Mouse (Mus musculus) retina, postnatal 1 day (tissue): ENCODE measurements around the gene Fibp.

Experiments used
- DNase-seq: peaks from one replicate; pipeline ENCODE4 v3.0.0-alpha.2; 2012

Fibp gene

GRCm38 (mm10) chr19:5460465-5460911, at the start of gene Fibp:
Fibp (plus strand) TSS chr19:5460615.
- peak; percentile 93 for DNase-seq

- no peak for DNase-seq
Observed at GRCm38 (mm10) chr19:5410641-5411040, 49.8 kb upstream of the Fibp start.

DNA sequence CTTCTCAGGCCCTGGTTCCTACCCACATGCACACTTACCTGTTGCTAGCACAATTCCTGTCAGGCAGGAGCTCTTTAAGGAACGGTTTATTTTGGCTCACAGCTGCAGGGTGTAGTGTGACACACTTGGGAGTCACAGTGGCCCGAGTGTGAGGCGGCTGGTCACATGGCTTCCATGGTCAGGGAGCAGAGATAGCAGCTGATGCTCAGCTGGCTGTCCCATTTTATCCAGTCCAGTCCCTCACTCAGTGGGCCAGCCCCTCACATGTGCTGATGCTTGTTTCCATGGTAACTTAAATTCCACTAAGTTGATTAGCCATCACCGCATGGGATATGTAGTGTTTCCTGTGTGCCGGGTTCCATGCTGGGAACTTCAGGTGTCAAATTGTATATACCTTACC, 48.5 kb upstream of the Fibp start:
- DNase-seq, result no peak

- no peak for DNase-seq
Observed at GRCm38 (mm10) chr19:5413840-5414239, 46.6 kb upstream of the Fibp start.

GRCm38 (mm10) chr19:5414534-5414957, 45.9 kb upstream of the Fibp start:
- DNase-seq, result no peak

DNA sequence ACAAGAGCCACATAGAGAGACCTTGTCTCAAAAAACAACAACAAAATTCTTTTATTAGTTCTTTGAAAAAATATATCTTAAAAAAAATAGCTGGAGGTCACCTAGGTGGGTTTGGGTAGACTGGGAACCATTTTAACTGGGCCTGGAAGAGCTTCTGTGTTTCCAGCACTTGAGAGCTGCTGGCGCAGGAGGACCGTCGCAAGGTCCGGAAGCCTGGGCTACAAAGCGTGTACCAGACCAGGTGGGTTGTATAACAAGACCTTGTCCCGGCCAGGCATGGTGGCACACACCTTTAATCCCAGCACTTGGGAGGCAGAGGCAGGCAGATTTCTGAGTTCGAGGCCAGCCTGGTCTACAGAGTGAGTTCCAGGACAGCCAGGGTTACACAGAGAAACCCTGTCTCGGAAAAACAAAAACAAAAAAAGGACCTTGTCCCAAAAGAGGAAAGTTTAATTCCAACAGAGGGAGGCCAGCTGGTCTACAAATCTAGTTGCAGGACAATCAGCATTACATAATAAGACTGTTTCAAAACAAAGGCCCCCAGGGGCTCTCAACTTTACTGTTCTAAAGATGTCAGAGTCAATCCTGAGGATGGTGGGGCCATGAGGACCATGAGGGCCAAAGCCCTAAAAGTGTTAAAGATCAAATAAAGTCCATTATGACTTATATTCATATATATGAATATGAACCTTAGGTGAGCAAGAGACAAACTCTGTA, 41.5 kb upstream of the Fibp start:
- DNase-seq, result no peak

GRCm38 (mm10) chr19:5419630-5420029, 40.8 kb upstream of the Fibp start:
- no peak for DNase-seq

DNA sequence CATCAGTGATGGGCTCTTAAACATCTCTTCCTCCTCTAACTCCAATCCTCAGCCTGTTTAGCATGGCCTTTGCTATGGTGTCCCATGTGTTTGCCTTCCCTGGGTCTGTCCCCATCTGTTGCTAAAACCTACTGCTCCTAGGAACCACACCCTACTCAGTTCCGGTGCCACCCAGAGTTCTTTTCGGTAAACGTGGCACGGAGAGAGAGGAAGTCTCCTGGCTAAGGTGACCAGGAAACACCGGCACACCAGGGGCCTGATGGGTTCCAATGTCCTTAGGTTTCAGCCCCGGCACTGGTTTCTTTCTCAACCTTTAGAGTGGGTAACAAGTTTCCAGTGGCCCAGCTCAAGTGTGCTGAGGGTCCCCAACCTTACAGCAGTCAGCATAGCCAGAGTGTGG, 39.8 kb upstream of the Fibp start:
- DNase-seq, result no peak

DNA sequence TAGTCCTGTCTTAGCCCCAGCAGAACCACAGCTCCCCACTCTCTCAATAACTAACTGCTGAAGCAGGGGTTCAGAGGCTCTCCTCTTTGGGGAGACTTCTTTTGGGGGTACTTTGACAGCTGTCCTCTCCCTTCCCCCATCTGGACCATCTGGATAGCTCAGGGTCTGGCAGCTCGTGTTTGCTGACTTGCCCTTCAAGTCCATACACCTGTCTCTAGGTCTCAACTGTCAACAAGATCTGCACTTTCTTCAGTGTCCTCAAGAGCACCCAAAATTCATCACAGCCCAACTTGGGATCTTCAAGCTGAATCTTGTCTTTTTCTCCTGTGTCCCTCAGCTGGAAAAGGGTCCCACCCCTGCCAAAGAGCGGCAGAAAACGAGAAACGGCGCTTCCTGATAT, 38.6 kb upstream of the Fibp start:
- no peak for DNase-seq

GRCm38 (mm10) chr19:5422267-5422666, 38.1 kb upstream of the Fibp start:
- DNase-seq, result no peak

GRCm38 (mm10) chr19:5422895-5423443, 37.4 kb upstream of the Fibp start:
- DNase-seq, result no peak

DNA sequence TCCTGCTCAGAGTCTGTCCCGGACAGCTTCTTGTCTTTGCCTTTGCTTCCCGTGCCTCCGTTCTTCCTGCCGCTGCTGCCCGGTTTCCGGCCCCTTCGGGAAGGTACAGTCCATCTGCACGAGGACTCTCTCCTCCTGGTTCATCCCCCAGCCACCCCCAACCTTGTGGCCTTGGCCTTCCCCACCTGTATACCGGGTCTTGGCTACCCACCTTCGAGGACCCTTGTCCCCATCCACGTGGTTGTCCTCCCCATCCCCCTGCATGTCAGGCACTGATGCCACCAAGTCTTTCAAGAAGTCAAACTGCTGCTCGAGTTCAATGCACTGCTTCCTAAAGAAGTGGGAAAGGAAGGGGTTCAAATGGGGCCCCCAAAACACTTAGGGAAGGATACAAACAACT, 36.9 kb upstream of the Fibp start:
- no peak for DNase-seq

DNA sequence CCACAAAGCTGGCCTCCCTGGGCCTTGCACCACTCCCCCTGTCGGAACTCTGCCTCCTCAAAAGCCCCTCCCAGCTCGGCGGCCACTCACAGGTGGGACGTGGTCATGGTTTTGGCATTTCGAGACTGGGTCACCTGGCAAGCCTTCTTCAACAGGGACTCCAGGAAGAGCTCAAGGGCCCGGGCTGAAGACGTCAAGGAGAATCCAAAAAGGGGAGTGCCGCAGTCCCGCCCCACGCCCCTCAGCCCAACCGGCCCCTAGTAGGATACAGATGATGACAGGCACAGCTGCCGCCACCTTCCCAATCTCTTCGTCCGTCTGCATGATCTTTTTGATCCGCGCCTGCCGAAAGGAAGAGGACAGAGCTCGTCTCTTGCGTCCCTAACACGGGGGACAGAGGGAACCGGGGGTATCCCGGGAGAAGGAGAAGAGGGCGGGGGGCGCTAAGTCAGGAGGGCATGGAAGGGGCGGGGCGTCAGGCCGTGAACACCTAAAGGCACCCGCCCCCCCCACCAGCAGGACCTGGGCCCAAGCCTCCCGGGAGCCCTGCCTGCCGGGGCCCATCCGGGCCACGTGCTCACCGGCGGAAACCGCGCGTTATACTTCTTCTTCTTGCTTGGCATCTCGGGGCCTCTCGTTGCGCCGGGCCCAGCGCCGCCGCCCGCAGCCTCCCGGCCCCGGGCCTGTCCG, 36.2 kb upstream of the Fibp start:
- peak; percentile 80 for DNase-seq

- DNase-seq, result peak; percentile 98
Observed at GRCm38 (mm10) chr19:5424782-5425741, 35.4 kb upstream of the Fibp start, which contains the start of the genes Drap1 and AI837181. Drap1 (minus strand) TSS chr19:5424979. AI837181 (plus strand) TSS chr19:5425144.

GRCm38 (mm10) chr19:5425906-5426565, 34.4 kb upstream of the Fibp start:
- no peak for DNase-seq

DNA sequence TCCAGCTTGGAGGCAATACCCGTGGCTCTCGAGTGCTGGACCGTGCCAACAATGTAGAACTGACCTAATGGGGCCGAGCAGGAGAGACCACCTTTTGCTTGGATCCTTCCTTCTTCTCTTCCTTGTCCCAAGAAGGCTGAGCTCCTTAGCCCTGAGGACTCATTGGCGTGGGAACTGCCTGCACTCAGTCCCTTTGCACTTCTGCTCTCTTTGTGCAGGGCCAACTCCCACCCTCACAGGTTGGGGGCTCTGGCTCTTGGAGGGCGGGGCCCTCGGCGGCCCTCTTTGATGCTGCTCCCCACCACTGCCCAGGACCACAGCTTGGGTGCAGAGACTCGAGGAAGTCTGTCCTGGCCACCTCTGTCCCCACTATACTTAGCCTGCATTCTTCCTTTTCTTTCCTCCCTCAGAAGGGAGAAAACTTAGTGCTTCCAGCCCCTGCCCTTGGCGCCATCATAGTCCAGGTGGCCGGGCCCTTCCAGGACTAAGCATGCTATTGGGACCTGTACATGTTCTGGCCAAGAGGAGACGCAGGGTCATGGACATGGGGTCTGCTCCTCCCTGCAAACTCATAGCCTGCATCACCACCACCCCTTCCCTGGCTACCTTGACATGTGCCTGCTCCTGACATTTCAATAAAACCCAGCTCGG, 33.6 kb upstream of the Fibp start:
- no peak for DNase-seq

- DNase-seq, result peak; percentile 72
Observed at GRCm38 (mm10) chr19:5428083-5428482, 32.3 kb upstream of the Fibp start.

GRCm38 (mm10) chr19:5429219-5429618, 31.2 kb upstream of the Fibp start:
- no peak for DNase-seq

DNA sequence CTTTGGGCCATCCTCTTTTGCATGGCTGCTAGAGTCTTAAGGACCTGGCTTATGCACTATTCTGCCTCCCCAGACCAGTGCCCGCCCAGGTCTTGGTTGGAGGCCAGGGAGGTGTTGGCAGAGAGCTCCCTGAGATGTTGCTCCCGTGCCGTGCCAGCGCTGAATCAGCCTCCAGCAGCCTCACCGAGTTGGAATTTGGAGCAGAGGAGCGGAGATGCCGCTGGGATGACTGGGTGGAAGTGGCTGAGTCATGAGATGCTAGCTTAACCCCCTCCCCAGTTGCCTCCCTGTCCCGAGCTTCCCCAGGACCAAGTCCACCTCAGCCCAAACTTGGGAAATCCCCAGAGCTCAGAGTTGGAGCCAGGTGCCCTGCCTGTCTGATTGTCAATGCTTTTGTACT, 30.6 kb upstream of the Fibp start:
- no peak for DNase-seq

DNA sequence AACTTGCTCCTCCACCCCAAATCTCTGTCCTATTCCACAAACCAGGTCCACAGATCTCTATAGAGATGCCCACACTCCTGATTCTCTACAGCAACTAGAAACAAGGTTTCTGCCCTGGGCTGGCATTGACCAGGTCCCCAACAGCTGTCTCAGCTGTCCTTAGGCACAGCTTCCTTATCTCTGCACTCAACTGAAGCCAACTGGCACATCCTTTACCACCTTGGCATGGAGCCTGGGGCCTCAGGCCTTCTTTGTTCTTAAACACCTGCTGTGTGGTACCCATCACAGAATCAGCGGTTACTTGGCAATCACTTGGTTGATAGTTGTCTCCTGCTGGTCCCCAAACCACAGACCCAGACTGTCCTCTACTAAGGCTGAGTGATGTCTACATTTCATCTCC, 30.0 kb upstream of the Fibp start:
- no peak for DNase-seq

GRCm38 (mm10) chr19:5431911-5432464, 28.4 kb upstream of the Fibp start:
- DNase-seq, result no peak
